29 mouse cellular contexts compared by ENCODE assay signal in genomic region chr16:32818036-32818435, GRCm38 (mm10). TPM values are rescaled to one million over a fixed set of nuclear protein-coding genes. Genes with fewer than 3 reads are reported as not detected.
DNase-seq lines count a peak whose midpoint lies in the region; TF ChIP-seq lines count a peak whose summit lies in the region.
"Had no signal": no experiment of that assay in that cellular context is flagged by ENCODE, and none has a peak within 500 bp of the region (broad histone marks: within the 10 kb centered on the region; RNA-seq: fewer than 3 reads in every experiment).

No protein-coding gene starts in this region.

- intact Hi-C loops in gastrocnemius, adult 2 months (cut with DNase I) = loop anchor here (5.0 kb wide), 1 partner anchor 49 kb away; no protein-coding TSS in a partner anchor
- intact Hi-C loops in left cerebral cortex, postnatal 10 days (cut with DNase I) = loop anchor here (5.0 kb wide), 1 partner anchor 194 kb away; no protein-coding TSS in a partner anchor

- DNase-seq in gastrocnemius, adult 2 months = no peak
- no peak for DNase-seq in gastrocnemius, postnatal 4 days (ENCODE audit: low spot score in 2 of 2)
- DNase-seq in 3T3-L1 (ENCODE audit: low read depth, low spot score) = peak; percentile 55
- DNase-seq in fat pad, adult 2 months (ENCODE audit: extremely low read depth, low read depth, low spot score) = peak; percentile 28
- DNase-seq in lung, postnatal 25 days (ENCODE audit: low spot score) = peak; percentile 35
- DNase-seq in layer of hippocampus, postnatal 25 days (ENCODE audit: extremely low spot score in 1 of 2, low spot score in 1 of 2) = no peak
- DNase-seq in left cerebral cortex, postnatal 10 days (ENCODE audit: extremely low spot score in 1 of 2, low spot score in 2 of 2) = no peak
- DNase-seq: adrenal gland, postnatal 36 days; cerebellum, adult 2 months; cerebellum, postnatal 14 days; gastrocnemius, postnatal 14 days; heart, adult 2 months; kidney, adult 18-20 months; kidney, postnatal 36 days; right cerebral cortex, postnatal 4 days; thymus, adult 18-20 months; thymus, postnatal 25 days had no signal

- no peak overlapping the region for H3K4me3 ChIP-seq in gastrocnemius, adult 2 months
- H3K4me3 ChIP-seq: erythroblast, embryonic 14.5 days; forebrain, embryonic 12.5 days; heart, adult 2 months; heart, embryonic 12.5 days; layer of hippocampus, adult 2 months; megakaryocyte, embryonic 14.5 days; midbrain, embryonic 12.5 days; myocyte; neural tube, embryonic 12.5 days had no signal

- TF ChIP-seq CTCF in gastrocnemius, adult 2 months (IDR thresholded peaks at IDR 0.05) = no peak

- peak overlapping the region; percentile 53 for H3K27ac ChIP-seq in gastrocnemius, adult 2 months
- H3K27ac ChIP-seq: forebrain, embryonic 12.5 days; heart, adult 2 months; layer of hippocampus, adult 2 months; midbrain, embryonic 12.5 days; neural tube, embryonic 12.5 days; stomach, postnatal 0 days had no signal

RNA-seq across cellular contexts. Expression of gene Smbd1, which starts 7.8 kb away (rescaled TPM):
- total RNA-seq in gastrocnemius, adult 2 months (2021) = not detected
- total RNA-seq in gastrocnemius, postnatal 4 days (2021) = not detected
- not detected for total RNA-seq in layer of hippocampus, postnatal 25 days (2021)
- not detected for total RNA-seq in left cerebral cortex, postnatal 10 days (2021)
- total RNA-seq: adrenal gland, postnatal 36 days; gastrocnemius, postnatal 14 days; heart, adult 2 months; layer of hippocampus, adult 2 months; layer of hippocampus, postnatal 14 days; left cerebral cortex, adult 8-10 months; midbrain, postnatal 0 days had no signal

RNA-seq across cellular contexts. Expression of gene Muc20, which starts 20.8 kb away (rescaled TPM):
- under 1 TPM; 0.33 to 0.45 TPM for total RNA-seq in gastrocnemius, adult 2 months (2021)
- total RNA-seq in gastrocnemius, postnatal 4 days (2021) = under 1 TPM; 0.23 to 0.49 TPM
- total RNA-seq in layer of hippocampus, postnatal 25 days (2021) = not detected
- total RNA-seq in left cerebral cortex, postnatal 10 days (2021) = not detected
- total RNA-seq: adrenal gland, postnatal 36 days; layer of hippocampus, adult 2 months; layer of hippocampus, postnatal 14 days; left cerebral cortex, adult 8-10 months had no signal

RNA-seq across cellular contexts. Expression of gene Fyttd1, which starts 59.3 kb away (rescaled TPM):
- 10 to 100 TPM; 95.0 to 95.1 TPM for total RNA-seq in gastrocnemius, adult 2 months (2021)
- total RNA-seq in gastrocnemius, postnatal 4 days (2021) = 100 to 1,000 TPM; 148 to 164 TPM
- 100 to 1,000 TPM; 115 to 122 TPM for total RNA-seq in layer of hippocampus, postnatal 25 days (2021)
- 100 to 1,000 TPM; 138 to 145 TPM for total RNA-seq in left cerebral cortex, postnatal 10 days (2021)

RNA-seq across cellular contexts. Expression of gene Rubcn, which starts 59.5 kb away (rescaled TPM):
- 10 to 100 TPM; 24.0 to 28.5 TPM for total RNA-seq in gastrocnemius, adult 2 months (2021)
- total RNA-seq in gastrocnemius, postnatal 4 days (2021) = 10 to 100 TPM; 46.6 to 50.3 TPM
- total RNA-seq in layer of hippocampus, postnatal 25 days (2021) = 10 to 100 TPM; 54.2 to 54.3 TPM
- total RNA-seq in left cerebral cortex, postnatal 10 days (2021) = 10 to 100 TPM; 59.9 to 60.6 TPM

Comparison
In these comparisons a context has a peak if more than half of its experiments do, and no peak if none do; other contexts are left out.
1. DNase-seq: peak in 3T3-L1 (single experiment), fat pad, adult 2 months (single experiment) and lung, postnatal 25 days (single experiment); none in gastrocnemius, adult 2 months (single experiment), gastrocnemius, postnatal 4 days (0 of 2), layer of hippocampus, postnatal 25 days (0 of 2) and left cerebral cortex, postnatal 10 days (0 of 2).